Mouse (Mus musculus) layer of hippocampus, adult 9-10 months (tissue): ENCODE data around the gene Banf1.
A peak's percentile ranks its signal among the peaks of the same experiment; 100 is the strongest.
"Not testable (repeated sequence)": the region's sequence is repeated elsewhere in the genome, so short reads cannot be mapped to it uniquely, and the experiment has no call there.

Source experiments
- DNase-seq: peaks from one replicate; pipeline ENCODE4 v3.0.0; 2022; ENCODE audit warnings: low spot score

The Banf1 gene

GRCm38 (mm10) chr19:5367053-5367359 lies at the start of gene Banf1:
Banf1 (minus strand) TSS chr19:5367168.
- no peak for DNase-seq

GRCm38 (mm10) chr19:5414534-5414957 lies 47.6 kb upstream of the Banf1 start:
- DNase-seq = no peak

- no peak for DNase-seq
Measured at GRCm38 (mm10) chr19:5413840-5414239, 46.9 kb upstream of the Banf1 start.

- DNase-seq = no peak
Measured at GRCm38 (mm10) chr19:5411961-5412360, 45.0 kb upstream of the Banf1 start.

GRCm38 (mm10) chr19:5410641-5411040 lies 43.7 kb upstream of the Banf1 start:
- no peak for DNase-seq

- no peak for DNase-seq
Measured at GRCm38 (mm10) chr19:5409068-5409467, 42.1 kb upstream of the Banf1 start.

- no peak for DNase-seq
Measured at GRCm38 (mm10) chr19:5408057-5409001, 41.4 kb upstream of the Banf1 start.

GRCm38 (mm10) chr19:5407133-5407532 lies 40.2 kb upstream of the Banf1 start:
- DNase-seq = no peak

GRCm38 (mm10) chr19:5406531-5407126 lies 39.7 kb upstream of the Banf1 start:
- not testable (repeated sequence) for DNase-seq

- no peak for DNase-seq
Measured at GRCm38 (mm10) chr19:5405924-5406323, 39.0 kb upstream of the Banf1 start.

GRCm38 (mm10) chr19:5402293-5402692 lies 35.3 kb upstream of the Banf1 start, which contains the start of gene Tsga10ip:
Tsga10ip (minus strand) TSS chr19:5402526.
- DNase-seq = no peak

GRCm38 (mm10) chr19:5401073-5401472 lies 34.1 kb upstream of the Banf1 start:
- not testable (repeated sequence) for DNase-seq

- DNase-seq = no peak
Measured at GRCm38 (mm10) chr19:5395371-5395770, 28.4 kb upstream of the Banf1 start.

- DNase-seq = no peak
Measured at GRCm38 (mm10) chr19:5394168-5394567, 27.2 kb upstream of the Banf1 start.

- no peak for DNase-seq
Measured at GRCm38 (mm10) chr19:5392892-5393291, 25.9 kb upstream of the Banf1 start.

- no peak for DNase-seq
Measured at GRCm38 (mm10) chr19:5390416-5390815, 23.4 kb upstream of the Banf1 start.

- no peak for DNase-seq
Measured at GRCm38 (mm10) chr19:5389647-5390046, 22.7 kb upstream of the Banf1 start.

- peak; percentile 89 for DNase-seq
Measured at GRCm38 (mm10) chr19:5388588-5389242, 21.7 kb upstream of the Banf1 start, which contains the start of gene Sart1. Sart1 (minus strand) TSS chr19:5388703.

GRCm38 (mm10) chr19:5388011-5388441 lies 21.1 kb upstream of the Banf1 start:
- no peak for DNase-seq

GRCm38 (mm10) chr19:5384715-5385114 lies 17.7 kb upstream of the Banf1 start:
- DNase-seq = no peak

GRCm38 (mm10) chr19:5383326-5383725 lies 16.4 kb upstream of the Banf1 start:
- no peak for DNase-seq

GRCm38 (mm10) chr19:5377446-5377845 lies 10.5 kb upstream of the Banf1 start:
- DNase-seq = peak; percentile 61

- DNase-seq = no peak
Measured at GRCm38 (mm10) chr19:5374748-5375147, 7.8 kb upstream of the Banf1 start.
